Mouse (Mus musculus): ENCODE data around the gene Bend7. TPM values are rescaled to one million over a fixed set of nuclear protein-coding genes. Genes with fewer than 3 reads are reported as not detected.

Bend7 gene
- polyA plus RNA-seq, 1 experiment: 0.49 TPM

DNA sequence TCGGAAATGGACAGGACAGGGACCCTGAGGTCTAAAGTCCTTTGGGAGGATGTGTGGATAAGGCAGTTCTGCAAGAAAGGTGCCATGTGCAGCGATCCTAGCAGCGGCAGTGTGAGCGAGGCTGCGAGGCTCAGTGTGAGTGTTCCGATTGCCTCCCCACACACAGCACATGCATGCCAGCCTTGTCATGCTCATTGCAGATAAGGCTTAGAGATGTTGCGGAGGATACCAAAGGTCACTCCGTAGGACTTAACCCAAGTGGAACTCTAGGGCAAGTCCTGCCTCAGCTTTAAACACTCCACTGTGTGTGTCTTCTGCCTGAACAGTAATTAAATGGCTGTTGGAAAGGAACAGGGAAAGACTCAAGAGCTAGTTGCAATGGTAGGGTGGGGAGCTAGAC, 5.5 kb downstream of the Bend7 start:
- Histone ChIP-seq H3K27ac (ENCODE audit: control insufficient read depth, insufficient read depth, low read depth, low read length) (no peak overlapping the region), H3K4me3 (ENCODE audit: control insufficient read depth, low read depth, low read length) (no peak overlapping the region), H3K4me1 (ENCODE audit: control insufficient read depth, insufficient read depth, low read length) (peaks cover 3% of the 10 kb centered on the region; the same call in 1 of the 2 replicates), H3K36me3 (ENCODE audit: control insufficient read depth, insufficient read depth, low read length) (no peaks in the 10 kb centered on the region), H3K27me3 (ENCODE audit: control insufficient read depth, insufficient read depth, low read length) (peaks cover 3% of the 10 kb centered on the region; the same call in 1 of the 2 replicates)
- TF ChIP-seq CTCF (IDR thresholded peaks at IDR 0.05; ENCODE audit: control insufficient read depth, insufficient read depth, insufficient replicate concordance, low read depth, low read length) (no peak), POLR2A (IDR thresholded peaks at IDR 0.05; ENCODE audit: control insufficient read depth, low read depth, low read length) (no peak)

DNA sequence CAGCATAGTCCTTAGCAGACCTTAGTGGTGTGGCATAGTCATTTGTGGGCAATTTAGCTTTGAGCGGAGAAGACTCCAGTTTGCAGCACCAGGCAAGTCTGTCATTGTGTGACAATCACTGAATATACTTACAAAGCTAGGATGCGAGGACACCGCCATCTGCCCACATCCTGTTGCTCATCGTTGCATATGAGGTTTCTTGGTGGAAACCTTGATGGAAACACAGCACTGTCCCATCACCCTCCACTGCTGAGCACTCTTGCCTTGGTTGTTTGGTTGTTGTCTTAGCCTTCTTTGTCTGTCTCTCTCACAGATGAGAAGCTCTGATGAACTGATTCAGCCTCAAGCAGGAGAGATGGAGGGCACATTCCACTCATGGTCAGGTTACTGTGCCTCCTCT, 12.5 kb downstream of the Bend7 start:
- TF ChIP-seq CTCF (IDR thresholded peaks at IDR 0.05; ENCODE audit: control insufficient read depth, insufficient read depth, insufficient replicate concordance, low read depth, low read length) (no peak), POLR2A (IDR thresholded peaks at IDR 0.05; ENCODE audit: control insufficient read depth, low read depth, low read length) (no peak)

DNA sequence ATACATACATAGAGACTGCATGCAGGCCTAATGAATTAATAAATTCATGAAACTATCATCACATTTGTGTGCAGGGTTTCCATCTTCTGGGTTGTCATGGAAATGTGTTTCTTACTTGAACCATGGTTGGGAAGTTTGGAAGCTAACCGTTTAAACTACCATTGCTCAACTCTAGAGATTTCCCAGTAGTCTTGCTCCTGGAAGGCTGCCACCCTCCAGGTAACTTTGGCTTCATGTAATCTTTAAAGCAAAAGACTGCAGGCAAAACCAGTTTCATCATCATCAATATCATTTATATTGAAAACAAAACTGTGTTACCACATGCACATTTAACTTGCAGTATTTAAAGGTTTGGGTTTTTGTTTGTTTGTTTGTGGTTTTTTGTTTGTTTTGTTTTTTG, 16.3 kb downstream of the Bend7 start:
- Histone ChIP-seq H3K4me1 (ENCODE audit: control insufficient read depth, insufficient read depth, low read length) (no peaks in the 10 kb centered on the region), H3K27me3 (ENCODE audit: control insufficient read depth, insufficient read depth, low read length) (no peaks in the 10 kb centered on the region), H3K36me3 (ENCODE audit: control insufficient read depth, insufficient read depth, low read length) (no peaks in the 10 kb centered on the region), H3K27ac (ENCODE audit: control insufficient read depth, insufficient read depth, low read depth, low read length) (no peak overlapping the region), H3K4me3 (ENCODE audit: control insufficient read depth, low read depth, low read length) (no peak overlapping the region)
- TF ChIP-seq CTCF (IDR thresholded peaks at IDR 0.05; ENCODE audit: control insufficient read depth, insufficient read depth, insufficient replicate concordance, low read depth, low read length): no peak
- no peak for TF ChIP-seq POLR2A (IDR thresholded peaks at IDR 0.05; ENCODE audit: control insufficient read depth, low read depth, low read length)

More for the DNA sequence above, 12.5 kb downstream of the Bend7 start:
- H3K4me3 ChIP-seq (ENCODE audit: control insufficient read depth, low read depth, low read length): no peak overlapping the region
- H3K27me3 ChIP-seq (ENCODE audit: control insufficient read depth, insufficient read depth, low read length): no peaks in the 10 kb centered on the region
- no peaks in the 10 kb centered on the region for H3K4me1 ChIP-seq (ENCODE audit: control insufficient read depth, insufficient read depth, low read length)
- no peak overlapping the region for H3K27ac ChIP-seq (ENCODE audit: control insufficient read depth, insufficient read depth, low read depth, low read length)
- H3K36me3 ChIP-seq (ENCODE audit: control insufficient read depth, insufficient read depth, low read length): no peaks in the 10 kb centered on the region

DNA sequence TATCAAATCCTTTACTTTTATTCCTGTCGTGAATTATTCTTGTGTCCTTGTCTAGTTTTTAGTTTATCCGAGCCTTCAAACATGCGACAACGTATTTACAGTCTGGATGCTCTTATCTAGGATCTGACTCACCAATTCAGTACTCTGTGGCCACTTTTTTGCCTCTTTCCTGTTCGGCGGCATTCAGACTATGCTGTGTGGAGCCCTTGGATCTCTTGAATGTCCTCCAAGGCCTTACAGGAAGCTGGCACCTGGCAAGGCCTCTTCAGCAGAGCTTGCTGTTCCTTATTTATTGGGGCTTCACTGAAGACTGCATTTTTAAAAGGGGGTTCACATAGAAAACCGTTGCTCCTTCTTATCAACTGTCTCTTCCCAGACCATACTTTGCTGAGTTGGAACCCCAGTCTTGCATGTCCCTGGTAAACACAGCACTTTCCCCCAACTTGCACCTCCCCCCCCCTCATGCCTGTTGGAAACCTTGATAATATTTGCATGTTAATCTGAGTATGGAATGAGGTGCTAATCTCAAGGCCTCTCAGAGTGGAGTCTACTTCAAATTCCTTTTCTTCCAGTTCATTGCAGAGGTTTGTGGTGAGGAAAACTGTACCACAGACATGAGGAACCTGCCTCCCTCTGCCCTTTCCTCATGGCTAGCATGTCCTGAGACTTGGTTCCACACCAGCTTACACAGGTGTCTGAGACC, 18.6 kb downstream of the Bend7 start:
- Histone ChIP-seq H3K36me3 (ENCODE audit: control insufficient read depth, insufficient read depth, low read length) (no peaks in the 10 kb centered on the region), H3K4me3 (ENCODE audit: control insufficient read depth, low read depth, low read length) (no peak overlapping the region), H3K27me3 (ENCODE audit: control insufficient read depth, insufficient read depth, low read length) (no peaks in the 10 kb centered on the region), H3K27ac (ENCODE audit: control insufficient read depth, insufficient read depth, low read depth, low read length) (no peak overlapping the region), H3K4me1 (ENCODE audit: control insufficient read depth, insufficient read depth, low read length) (no peaks in the 10 kb centered on the region)
- no peak for TF ChIP-seq POLR2A (IDR thresholded peaks at IDR 0.05; ENCODE audit: control insufficient read depth, low read depth, low read length)
- TF ChIP-seq CTCF (IDR thresholded peaks at IDR 0.05; ENCODE audit: control insufficient read depth, insufficient read depth, insufficient replicate concordance, low read depth, low read length): no peak

DNA sequence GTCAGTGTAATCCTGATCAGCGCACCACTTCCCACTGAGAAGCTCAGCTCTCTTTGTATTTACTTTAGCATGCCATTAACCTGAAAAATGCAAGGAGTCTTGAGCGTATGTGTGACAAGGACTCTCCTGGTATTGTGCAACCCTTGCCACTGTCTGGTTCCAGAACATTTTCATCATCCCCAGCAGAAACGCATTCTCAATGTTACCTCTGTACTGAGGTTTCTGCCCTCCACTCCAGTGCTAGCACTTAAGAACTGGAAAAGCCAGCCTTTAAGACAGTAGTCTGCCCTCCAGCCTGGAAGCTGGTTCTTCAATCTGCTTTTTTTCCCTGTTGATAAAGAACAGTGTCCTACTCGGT, 19.1 kb downstream of the Bend7 start:
- no peaks in the 10 kb centered on the region for H3K4me1 ChIP-seq (ENCODE audit: control insufficient read depth, insufficient read depth, low read length)
- no peak overlapping the region for H3K27ac ChIP-seq (ENCODE audit: control insufficient read depth, insufficient read depth, low read depth, low read length)
- H3K36me3 ChIP-seq (ENCODE audit: control insufficient read depth, insufficient read depth, low read length): no peaks in the 10 kb centered on the region
- H3K4me3 ChIP-seq (ENCODE audit: control insufficient read depth, low read depth, low read length): no peak overlapping the region
- no peaks in the 10 kb centered on the region for H3K27me3 ChIP-seq (ENCODE audit: control insufficient read depth, insufficient read depth, low read length)
- TF ChIP-seq CTCF (IDR thresholded peaks at IDR 0.05; ENCODE audit: control insufficient read depth, insufficient read depth, insufficient replicate concordance, low read depth, low read length): no peak

DNA sequence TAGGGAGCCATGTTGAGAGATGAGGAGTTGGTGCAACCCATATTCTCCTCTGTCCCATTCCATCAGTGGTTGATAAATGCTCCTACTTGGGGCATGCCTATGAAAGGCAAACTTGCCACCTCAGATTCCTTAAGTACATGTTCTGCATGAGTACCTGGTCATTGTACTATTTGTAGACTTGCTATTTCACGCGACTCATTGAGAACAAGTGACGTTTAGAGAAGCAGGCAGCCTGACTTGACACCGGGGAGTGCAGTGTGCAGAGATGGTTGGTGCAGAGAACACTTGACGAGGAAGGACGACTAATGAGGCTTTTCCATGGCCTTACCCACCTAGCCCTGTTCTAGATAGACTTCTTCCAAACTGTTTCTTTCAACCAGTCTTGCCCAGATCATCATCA, 34.3 kb downstream of the Bend7 start:
- no peak for TF ChIP-seq POLR2A (IDR thresholded peaks at IDR 0.05; ENCODE audit: control insufficient read depth, low read depth, low read length)
- no peak for TF ChIP-seq CTCF (IDR thresholded peaks at IDR 0.05; ENCODE audit: control insufficient read depth, insufficient read depth, insufficient replicate concordance, low read depth, low read length)
- H3K27ac ChIP-seq (ENCODE audit: control insufficient read depth, insufficient read depth, low read depth, low read length): no peak overlapping the region
- H3K36me3 ChIP-seq (ENCODE audit: control insufficient read depth, insufficient read depth, low read length): no peaks in the 10 kb centered on the region
- H3K27me3 ChIP-seq (ENCODE audit: control insufficient read depth, insufficient read depth, low read length): no peaks in the 10 kb centered on the region
- no peaks in the 10 kb centered on the region for H3K4me1 ChIP-seq (ENCODE audit: control insufficient read depth, insufficient read depth, low read length)
- no peak overlapping the region for H3K4me3 ChIP-seq (ENCODE audit: control insufficient read depth, low read depth, low read length)

DNA sequence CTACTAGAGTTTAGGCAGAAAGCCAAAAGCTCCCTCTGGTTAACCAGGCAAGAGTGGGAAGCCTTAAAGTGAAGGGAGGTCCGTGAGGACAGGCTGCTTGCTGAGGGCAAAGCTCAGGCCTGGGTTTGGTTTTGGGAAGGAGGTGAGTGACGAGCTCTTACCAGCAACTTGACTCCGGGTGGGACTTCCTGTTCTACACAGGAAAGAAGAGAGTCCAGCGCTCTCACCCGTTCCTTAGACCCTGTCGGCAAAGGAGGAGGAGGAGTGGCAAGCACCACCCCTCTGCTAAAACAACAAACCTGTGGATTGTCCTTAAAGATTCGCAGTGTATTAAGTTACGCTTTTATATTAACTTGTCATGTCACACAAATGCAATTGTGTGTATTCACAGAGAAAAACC, 38.1 kb downstream of the Bend7 start:
- TF ChIP-seq POLR2A (IDR thresholded peaks at IDR 0.05; ENCODE audit: control insufficient read depth, low read depth, low read length) (no peak), CTCF (IDR thresholded peaks at IDR 0.05; ENCODE audit: control insufficient read depth, insufficient read depth, insufficient replicate concordance, low read depth, low read length) (no peak)
- Histone ChIP-seq H3K27me3 (ENCODE audit: control insufficient read depth, insufficient read depth, low read length) (no peaks in the 10 kb centered on the region), H3K4me3 (ENCODE audit: control insufficient read depth, low read depth, low read length) (no peak overlapping the region), H3K27ac (ENCODE audit: control insufficient read depth, insufficient read depth, low read depth, low read length) (no peak overlapping the region), H3K36me3 (ENCODE audit: control insufficient read depth, insufficient read depth, low read length) (no peaks in the 10 kb centered on the region), H3K4me1 (ENCODE audit: control insufficient read depth, insufficient read depth, low read length) (no peaks in the 10 kb centered on the region)

DNA sequence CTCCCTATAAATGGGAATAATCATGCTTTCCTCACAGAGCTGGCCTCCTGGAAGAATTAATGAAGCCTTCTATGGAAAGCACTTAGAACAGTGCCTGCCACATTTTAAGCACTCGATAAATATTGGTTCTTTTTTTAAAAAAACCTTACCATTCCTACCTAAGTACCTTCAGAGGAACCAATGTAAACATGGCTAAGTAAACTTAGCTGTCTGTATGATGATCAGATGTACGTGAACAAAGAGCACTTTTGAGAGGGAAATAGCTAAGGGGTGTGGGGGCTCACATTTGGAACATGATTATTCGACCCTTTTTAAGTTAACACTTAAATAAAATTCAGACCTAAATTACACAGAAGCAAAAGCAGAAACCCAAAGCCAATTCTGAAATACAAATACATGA, 39.6 kb downstream of the Bend7 start:
- TF ChIP-seq POLR2A (IDR thresholded peaks at IDR 0.05; ENCODE audit: control insufficient read depth, low read depth, low read length) (no peak), CTCF (IDR thresholded peaks at IDR 0.05; ENCODE audit: control insufficient read depth, insufficient read depth, insufficient replicate concordance, low read depth, low read length) (no peak)
- Histone ChIP-seq H3K27me3 (ENCODE audit: control insufficient read depth, insufficient read depth, low read length) (no peaks in the 10 kb centered on the region), H3K36me3 (ENCODE audit: control insufficient read depth, insufficient read depth, low read length) (no peaks in the 10 kb centered on the region), H3K4me3 (ENCODE audit: control insufficient read depth, low read depth, low read length) (no peak overlapping the region), H3K4me1 (ENCODE audit: control insufficient read depth, insufficient read depth, low read length) (no peaks in the 10 kb centered on the region), H3K27ac (ENCODE audit: control insufficient read depth, insufficient read depth, low read depth, low read length) (no peak overlapping the region)

All from testis, adult 2 months (tissue).